In genomic region chr1:52302557-52302956, GRCm38 (mm10) we compare ENCODE assay signal across 9 mouse cellular contexts.
DNase-seq lines count a peak whose midpoint lies in the region; ATAC-seq and TF ChIP-seq lines count a peak whose summit lies in the region.
"Had no signal": no experiment of that assay in that cellular context is flagged by ENCODE, and none has a peak within 500 bp of the region (broad histone marks: within the 10 kb centered on the region; RNA-seq: fewer than 3 reads in every experiment).

No protein-coding gene starts in this region.

- H3K4me1 ChIP-seq in heart, embryonic 10.5 days: no peaks in the 10 kb centered on the region
- no peaks in the 10 kb centered on the region for H3K4me1 ChIP-seq in forebrain, postnatal 0 days (ENCODE audit: insufficient read depth)
- H3K4me1 ChIP-seq: neural tube, embryonic 12.5 days had no signal

- DNase-seq in heart, adult 11 months: peak; percentile 97
- DNase-seq in heart, embryonic 10.5 days (ENCODE audit: low spot score): no peak
- peak; percentile 43 for DNase-seq in c-Kit-positive CD71-negative TER-119-negative erythroid progenitor cells, embryonic 14.5 days (ENCODE audit: low read depth)
- peak; percentile 69 for DNase-seq in forebrain, postnatal 0 days
- peak; percentile 77 to 78 for DNase-seq in left cerebral cortex, adult 18-20 months (ENCODE audit: low spot score in 2 of 2)
- DNase-seq in spleen, postnatal 10 days (ENCODE audit: low spot score in 2 of 2): peak; percentile 31 to 70

- no peak overlapping the region for H3K4me2 ChIP-seq in forebrain, postnatal 0 days (ENCODE audit: low read depth)
- H3K4me2 ChIP-seq: neural tube, embryonic 12.5 days had no signal

- no peaks in the 10 kb centered on the region for H3K9me3 ChIP-seq in heart, embryonic 10.5 days
- no peaks in the 10 kb centered on the region for H3K9me3 ChIP-seq in forebrain, postnatal 0 days (ENCODE audit: low read length)
- H3K9me3 ChIP-seq: neural tube, embryonic 12.5 days had no signal

- ATAC-seq in forebrain, postnatal 0 days: peak; percentile 48; the same call in 1 of the 2 replicates
- peak; percentile 81 for ATAC-seq in inflammation-experienced regulatory T-cells, adult 6 months
- peak; percentile 92 for ATAC-seq in megakaryocyte-erythroid progenitor cell, adult 5-6 weeks (replicated peaks; ENCODE audit: low FRiP score, low TSS enrichment, poor library complexity, severe bottlenecking)

- H3K27me3 ChIP-seq in heart, embryonic 10.5 days (ENCODE audit: insufficient read depth, poor library complexity, severe bottlenecking): no peaks in the 10 kb centered on the region
- no peaks in the 10 kb centered on the region for H3K27me3 ChIP-seq in forebrain, postnatal 0 days (ENCODE audit: insufficient read depth, low read length)
- H3K27me3 ChIP-seq: neural tube, embryonic 12.5 days had no signal

- 7% methylated on average over 6 of the region's 6 CpGs for whole genome bisulfite sequencing in heart, embryonic 10.5 days
- 8% methylated on average over 6 of the region's 6 CpGs for WGBS in forebrain, postnatal 0 days

- H3K27ac ChIP-seq in heart, embryonic 10.5 days: no peak overlapping the region
- H3K27ac ChIP-seq in forebrain, postnatal 0 days (ENCODE audit: low read depth, low read length): no peak overlapping the region
- H3K27ac ChIP-seq: neural tube, embryonic 12.5 days had no signal

- H3K36me3 ChIP-seq in heart, embryonic 10.5 days: no peaks in the 10 kb centered on the region
- no peaks in the 10 kb centered on the region for H3K36me3 ChIP-seq in forebrain, postnatal 0 days (ENCODE audit: insufficient read depth)
- H3K36me3 ChIP-seq: neural tube, embryonic 12.5 days had no signal

- no peak overlapping the region for H3K4me3 ChIP-seq in heart, embryonic 10.5 days
- no peak overlapping the region for H3K4me3 ChIP-seq in forebrain, postnatal 0 days (ENCODE audit: low read depth, low read length)
- H3K4me3 ChIP-seq: neural tube, embryonic 12.5 days had no signal

- no peak overlapping the region for H3K9ac ChIP-seq in forebrain, postnatal 0 days
- H3K9ac ChIP-seq: neural tube, embryonic 12.5 days had no signal

- TF ChIP-seq CTCF in forebrain, postnatal 0 days (IDR thresholded peaks at IDR 0.05; ENCODE audit: low read depth): peak; percentile 74
